Mouse (Mus musculus): ENCODE measurements around the gene Ms4a8a.
"Not testable (repeated sequence)": the region's sequence is repeated elsewhere in the genome, so short reads cannot be mapped to it uniquely, and the experiment has no call there.

Ms4a8a gene

DNA sequence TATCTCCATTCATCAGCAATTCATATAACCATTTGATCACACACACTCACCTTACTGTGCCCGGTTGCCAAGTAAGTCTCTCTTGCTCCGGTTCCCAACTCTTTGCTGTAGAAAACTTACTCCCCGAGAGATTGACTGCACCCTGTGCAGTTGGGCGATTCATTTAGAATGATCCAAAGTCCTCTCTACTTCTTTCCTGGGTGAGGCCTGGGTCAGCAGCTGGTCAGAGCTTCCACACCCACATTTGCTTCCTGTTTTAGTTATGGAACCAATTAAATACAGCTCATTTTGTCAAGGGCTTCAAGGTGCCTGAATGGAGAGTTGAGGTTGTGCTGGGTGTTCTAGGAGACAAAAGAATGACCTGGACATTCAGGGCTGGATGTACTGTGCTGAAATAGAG is at the start of gene Ms4a8a:
TSS of gene Ms4a8a (minus strand) at position 169 of the 400 bp plus-strand sequence.
- DNase-seq (ENCODE audit: low read depth, low spot score) = no peak

DNA sequence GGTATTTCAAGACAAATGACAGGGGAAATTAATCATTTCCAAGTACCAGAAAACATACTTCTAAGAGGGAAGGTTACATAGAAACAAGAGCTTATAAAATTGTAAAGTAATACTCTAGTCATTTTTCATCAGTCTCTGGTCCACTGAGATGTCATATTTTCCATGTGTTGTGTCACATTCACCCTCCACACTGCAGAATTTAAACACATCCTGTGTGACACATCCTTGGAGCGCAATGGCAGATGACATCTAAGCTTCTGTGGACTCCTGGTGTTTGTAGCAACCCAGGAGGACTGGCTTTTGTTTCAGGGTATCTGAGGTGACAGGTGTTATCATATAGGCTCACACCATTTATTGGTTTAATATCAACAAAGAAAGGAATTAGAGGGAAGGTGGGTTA is 48.8 kb upstream of the Ms4a8a start:
- DNase-seq (ENCODE audit: low read depth, low spot score) = no peak

DNA sequence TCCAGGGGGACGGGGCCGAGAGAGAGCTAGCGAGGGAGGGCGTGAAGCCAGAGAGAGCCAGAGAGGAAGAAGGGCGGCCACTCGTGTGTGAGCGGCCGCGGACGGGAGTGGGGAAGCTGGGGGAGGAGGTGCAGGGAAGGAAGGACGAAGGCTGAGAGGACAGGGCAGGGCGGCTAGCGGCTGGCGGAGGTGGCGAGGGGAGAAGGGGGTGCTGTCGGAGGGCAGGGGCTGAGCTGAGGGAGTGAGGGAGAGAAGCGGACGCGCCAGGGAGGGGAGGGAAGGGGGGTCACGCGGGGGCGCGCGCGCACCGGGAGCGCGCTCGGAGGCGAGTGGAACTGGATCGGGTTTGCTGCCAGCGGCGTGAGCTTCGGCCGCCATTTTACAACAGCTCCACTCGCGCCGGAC is 40.1 kb upstream of the Ms4a8a start:
- not testable (repeated sequence) for DNase-seq (ENCODE audit: low read depth, low spot score)

DNA sequence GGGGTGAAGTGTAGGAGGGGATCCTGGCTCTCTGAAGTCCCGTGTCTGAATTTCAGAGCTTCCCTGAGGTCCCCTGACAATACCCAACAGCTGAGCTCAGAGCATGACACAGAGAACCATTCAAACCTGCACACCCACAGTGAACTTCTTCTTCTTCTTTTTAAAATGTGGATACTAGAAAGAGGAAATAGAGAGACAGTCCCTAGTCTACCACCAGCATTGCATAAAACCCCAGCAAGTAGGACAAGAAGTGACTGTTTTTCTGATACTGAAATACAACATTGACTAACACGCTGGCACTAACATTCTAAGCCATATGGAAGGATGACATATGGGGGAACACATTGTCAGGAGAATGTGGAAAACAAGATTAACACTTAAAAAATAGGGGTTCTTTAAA is 38.4 kb upstream of the Ms4a8a start:
- no peak for DNase-seq (ENCODE audit: low read depth, low spot score)

DNA sequence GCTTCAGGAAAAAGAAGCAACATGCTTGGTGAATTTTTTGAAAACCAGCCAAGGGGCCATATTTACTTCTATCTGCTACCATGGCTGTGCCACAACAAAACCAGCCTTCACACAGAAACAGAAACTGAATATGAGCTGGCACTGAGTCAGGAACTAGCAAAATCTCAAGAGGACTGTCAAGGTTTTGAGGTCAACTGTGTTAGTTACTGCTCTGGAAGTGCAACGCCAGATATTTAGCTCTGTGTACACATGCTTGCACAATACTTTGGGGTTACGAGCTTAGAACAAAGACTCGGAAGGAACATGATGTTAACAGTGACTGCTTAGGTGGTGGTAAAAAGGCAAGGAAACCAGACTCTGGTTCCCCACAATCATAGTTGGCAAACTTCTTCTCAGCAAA is 26.8 kb upstream of the Ms4a8a start:
- no peak for DNase-seq (ENCODE audit: low read depth, low spot score)

DNA sequence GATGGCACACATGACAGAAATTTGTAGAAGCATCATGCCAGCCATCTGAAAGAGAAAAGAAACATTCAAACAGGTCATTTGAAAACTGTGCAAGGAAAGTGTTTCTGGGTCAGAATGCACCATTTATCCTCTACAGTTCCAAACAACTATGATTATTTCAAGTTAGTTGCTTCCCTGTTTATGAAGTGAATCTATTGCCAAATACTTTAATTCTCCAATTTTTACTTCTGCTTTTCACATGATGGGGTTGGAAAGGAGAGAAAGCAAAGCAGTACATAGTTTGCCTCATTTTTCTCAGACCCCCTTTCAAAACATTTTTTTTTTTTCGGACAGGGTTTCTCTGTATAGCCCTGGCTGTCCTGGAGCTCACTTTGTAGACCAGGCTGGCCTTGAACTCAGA is 21.0 kb upstream of the Ms4a8a start:
- DNase-seq (ENCODE audit: low read depth, low spot score) = no peak

DNA sequence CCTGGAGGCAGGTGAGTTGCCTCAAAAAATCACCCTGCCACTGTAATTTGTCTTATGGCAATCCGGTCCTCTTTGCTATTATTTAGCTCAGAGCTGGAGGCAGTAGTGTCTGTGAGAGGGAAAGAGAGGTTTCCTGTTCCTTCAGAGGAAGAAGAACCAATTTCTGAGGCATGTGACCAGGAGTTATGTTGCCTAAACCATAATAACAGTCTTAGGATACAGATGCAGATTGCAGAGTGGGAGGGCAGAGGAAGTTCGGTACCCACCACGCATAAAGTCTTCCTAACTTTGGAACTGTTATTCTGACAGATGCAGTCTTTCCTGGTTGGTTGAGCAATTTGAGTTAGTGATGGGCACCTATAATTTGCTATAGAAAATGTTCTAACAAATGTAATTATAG is 17.5 kb upstream of the Ms4a8a start:
- DNase-seq (ENCODE audit: low read depth, low spot score) = no peak

DNA sequence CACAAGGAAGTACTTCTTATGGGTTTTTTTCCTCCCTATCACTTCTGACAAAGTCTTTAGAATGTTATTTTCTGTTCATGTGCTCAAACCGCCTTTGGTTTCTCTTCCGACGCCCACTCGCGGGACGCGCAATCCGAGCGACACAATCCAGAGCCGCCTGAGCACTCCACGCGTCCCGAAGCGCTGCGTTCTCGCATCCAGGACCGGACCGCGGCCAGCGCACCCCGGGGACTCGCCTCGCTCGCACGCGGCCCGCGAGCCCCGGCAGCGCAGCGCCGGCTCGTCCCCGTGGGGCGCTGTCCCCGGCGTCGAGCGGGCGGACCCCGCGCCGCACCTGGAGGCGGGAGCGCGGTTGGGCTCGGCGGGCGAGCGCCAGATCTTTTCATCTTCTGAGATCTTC is 11.2 kb upstream of the Ms4a8a start:
- DNase-seq (ENCODE audit: low read depth, low spot score) = not testable (repeated sequence)

DNA sequence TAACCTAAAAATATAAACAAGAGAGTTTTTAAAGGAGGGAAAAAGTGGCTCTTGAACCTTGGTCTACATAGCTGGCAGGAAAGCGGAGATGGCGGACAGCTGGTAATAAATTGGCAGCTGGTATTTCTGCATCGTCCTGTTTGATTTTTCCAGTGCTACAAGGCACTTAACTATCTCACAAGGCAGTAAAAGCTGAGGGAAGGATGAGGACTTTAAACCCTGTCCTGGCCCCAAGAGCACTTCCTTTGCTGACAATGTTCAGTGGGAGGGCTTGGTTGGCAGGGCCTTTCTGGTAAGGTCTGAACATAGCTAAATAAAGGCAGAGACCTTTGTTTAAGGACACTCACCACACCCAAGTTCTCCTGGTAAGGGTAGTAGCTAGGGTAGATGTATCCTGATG is 10.5 kb downstream of the Ms4a8a start:
- no peak for DNase-seq (ENCODE audit: low read depth, low spot score)

DNA sequence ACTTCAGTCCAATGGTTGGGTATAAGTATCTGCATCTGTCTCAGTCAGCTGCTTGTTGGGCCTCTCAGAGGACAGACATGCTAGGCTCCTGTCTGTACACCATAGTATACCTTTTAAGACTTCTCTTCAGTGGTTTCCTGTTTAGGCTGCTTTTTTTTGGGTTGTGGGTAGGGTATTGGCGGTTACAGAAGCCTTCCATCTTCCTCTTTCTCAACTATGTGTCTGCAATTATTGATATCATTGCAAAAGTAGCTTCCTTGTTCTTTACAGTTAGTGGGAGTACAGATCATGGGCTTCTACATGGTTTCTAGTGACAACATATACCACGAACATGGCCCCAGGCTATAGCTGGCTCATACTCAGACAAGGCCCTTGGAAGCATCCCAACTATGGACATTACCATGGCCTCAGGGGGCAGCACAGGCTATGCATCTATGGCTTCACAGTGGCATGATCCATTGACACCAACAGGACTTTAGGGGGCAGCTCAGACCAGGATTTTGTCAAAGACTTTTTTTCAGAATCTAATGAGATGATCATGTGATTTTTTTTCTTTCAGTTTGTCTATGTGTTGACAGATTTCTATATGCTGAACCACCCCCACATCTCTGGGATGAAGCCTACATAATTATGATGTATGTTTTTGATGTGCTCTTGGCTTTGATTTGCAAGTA is 15.6 kb downstream of the Ms4a8a start:
- no peak for DNase-seq (ENCODE audit: low read depth, low spot score)

DNA sequence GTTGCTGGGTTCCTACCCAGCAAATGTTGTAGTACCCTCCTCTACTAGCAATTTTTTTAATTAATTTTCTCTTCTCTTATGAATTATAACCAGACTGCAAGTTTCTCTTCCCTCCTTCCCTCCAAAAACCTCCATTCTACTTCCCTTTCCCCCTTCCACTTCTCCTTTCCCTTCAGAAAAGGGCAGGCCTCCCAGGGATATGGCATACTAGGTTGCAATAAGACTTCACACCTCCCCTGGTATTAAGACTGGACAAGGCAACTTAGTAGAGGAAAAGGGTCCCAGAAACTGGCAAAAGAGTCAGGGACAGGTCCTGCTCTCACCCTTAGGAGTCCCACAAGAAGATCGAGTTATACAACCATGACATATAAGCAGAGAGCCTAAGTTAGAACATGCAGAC is 20.0 kb downstream of the Ms4a8a start:
- DNase-seq (ENCODE audit: low read depth, low spot score) = no peak

DNA sequence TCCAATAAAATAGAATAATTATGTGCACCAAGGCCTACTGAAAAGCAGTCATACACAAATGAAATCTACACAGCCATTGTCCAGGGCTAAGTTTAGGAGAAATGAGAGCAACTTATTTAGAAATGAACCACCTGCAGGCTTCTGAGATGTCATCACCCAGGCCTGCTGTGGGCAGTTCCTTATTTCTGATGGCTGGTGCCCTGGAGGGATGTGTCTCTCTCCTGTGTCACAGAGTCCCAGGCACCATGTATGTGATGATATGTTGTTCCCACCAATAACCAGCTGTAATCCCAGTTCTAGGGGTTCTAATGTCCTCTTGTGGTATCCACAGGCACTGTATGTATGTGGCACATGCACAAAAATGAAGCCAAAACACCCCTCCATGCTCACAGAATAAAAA is 20.9 kb downstream of the Ms4a8a start:
- no peak for DNase-seq (ENCODE audit: low read depth, low spot score)

DNA sequence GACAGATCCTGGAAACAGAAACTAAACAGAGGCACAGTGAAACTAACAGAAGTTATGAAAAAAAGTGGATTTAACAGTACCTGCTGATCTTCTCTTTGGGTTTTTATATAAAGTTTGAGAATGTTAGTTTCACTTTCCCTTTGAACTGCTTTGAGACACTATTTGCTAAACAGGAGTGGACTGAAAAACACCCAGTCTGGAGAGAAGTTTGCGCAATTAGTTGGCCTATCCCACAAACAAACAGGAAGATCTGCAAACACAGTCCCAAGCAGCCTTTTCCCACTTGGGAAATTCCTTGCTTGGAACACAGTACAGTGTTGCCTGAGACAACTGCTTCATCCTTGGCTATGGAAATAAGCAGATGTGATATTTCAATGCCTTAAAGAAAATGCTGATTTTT is 25.2 kb downstream of the Ms4a8a start:
- not testable (repeated sequence) for DNase-seq (ENCODE audit: low read depth, low spot score)

DNA sequence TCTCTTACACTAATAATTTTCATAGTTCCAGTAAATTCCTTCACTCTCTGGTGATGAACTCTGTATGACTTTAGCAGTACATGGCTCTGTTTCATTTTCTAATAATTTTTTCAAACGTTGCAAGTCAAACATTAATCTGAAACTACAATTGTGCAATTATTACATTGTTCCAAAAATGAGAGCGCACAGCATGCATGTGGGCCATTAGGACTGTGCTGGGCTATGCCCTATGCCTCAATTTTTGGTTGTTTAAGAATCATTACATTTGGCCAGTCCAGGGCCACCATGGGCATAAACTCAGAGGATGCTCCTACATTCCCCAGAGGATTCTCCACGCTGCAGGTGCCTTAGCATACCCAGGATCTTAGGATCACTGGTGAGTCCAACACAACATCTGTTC is 27.6 kb downstream of the Ms4a8a start:
- no peak for DNase-seq (ENCODE audit: low read depth, low spot score)

DNA sequence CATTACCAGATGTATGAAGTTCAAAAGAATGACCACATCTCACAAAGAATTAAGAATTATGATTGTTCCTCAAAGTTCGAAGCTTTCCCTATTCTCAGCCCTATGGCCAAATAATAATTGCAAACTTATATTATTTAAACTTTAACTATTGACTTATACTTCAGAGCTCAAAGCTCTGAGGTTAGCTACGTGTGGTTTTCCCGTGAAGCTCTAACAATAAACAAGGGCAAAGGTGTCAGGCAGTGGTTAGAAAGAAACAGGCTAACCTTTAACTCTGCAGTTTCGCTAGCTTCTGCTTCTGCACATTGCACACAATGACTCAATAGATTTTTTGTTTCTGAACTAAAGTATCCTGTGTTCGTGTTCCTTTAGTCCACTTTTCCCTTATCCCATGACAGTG is 28.0 kb downstream of the Ms4a8a start:
- no peak for DNase-seq (ENCODE audit: low read depth, low spot score)

DNA sequence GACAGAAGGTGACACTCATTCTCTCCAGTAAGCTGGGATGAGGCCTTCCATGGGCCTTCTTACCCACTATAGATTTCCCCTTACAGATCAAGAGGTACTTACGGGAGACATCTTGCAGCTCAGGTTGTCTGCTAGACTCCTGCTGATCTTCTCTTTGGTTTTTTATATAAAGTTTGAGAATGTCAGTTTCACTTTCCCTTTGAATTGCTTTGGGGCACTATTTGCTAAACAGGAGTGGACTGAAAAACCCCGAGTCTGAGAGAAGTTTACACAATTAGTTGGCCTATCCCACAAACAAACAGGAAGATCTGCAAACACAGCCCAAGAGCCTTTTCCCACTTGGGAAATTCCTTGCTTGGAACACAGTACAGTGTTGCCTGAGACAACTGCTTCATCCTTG is 30.6 kb downstream of the Ms4a8a start:
- no peak for DNase-seq (ENCODE audit: low read depth, low spot score)

DNA sequence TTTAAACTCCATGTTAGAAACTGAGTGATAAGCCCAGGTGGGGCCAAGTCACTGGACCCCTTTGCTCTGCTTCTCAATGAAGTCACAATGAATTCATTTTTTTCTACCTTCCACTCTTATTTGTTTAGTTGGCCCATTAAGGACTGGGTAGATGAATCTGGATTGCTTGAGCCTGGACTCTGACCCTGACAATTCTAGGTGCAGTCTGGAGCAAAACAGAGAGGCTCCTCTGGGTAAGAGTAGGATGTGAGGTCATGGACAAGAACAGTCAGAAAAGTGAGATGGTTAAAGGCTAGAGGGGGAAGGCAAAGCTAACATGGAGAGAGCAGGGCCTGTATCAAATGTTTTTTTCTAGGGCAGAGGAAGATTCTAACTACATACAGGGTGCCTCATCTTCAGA is 31.5 kb downstream of the Ms4a8a start:
- DNase-seq (ENCODE audit: low read depth, low spot score) = no peak

DNA sequence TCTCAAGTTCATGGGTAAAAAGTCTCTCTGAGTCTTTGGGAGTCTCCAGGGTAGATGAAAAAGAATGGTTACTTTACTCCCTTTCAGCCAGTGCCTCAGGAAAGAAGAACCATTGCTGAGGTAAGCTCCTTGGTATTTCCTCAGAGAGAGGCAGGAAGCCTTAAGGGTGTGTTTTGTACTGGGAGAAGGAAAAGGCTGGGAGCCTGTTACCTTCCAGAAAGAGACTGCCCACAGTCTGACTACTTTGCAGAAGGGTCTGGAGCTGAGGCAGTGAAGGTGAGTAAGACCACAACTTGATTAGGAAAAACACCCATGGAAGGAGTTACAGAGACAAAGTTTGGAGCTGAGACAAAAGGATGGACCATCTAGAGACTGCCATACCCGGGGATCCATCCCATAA is 32.4 kb downstream of the Ms4a8a start:
- DNase-seq (ENCODE audit: low read depth, low spot score) = no peak

DNA sequence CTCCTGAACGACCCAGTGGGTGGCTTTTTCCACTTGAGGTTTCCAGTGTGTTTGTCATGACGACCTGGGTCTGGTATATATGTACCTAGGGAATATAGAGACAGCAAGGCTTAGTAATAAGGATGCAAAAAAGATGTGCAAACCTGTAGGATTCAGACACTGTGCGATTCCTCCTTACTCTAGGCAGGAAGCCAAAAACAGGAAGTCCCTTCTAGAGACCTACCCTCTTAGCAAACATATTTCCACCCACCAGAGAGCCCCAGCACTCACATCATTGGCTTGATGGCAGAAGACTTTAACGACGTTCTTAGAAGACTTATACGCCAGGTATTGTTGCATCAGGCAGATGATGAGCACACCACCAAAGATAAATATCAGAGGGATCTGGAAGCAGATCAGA is 32.9 kb downstream of the Ms4a8a start:
- DNase-seq (ENCODE audit: low read depth, low spot score) = no peak

DNA sequence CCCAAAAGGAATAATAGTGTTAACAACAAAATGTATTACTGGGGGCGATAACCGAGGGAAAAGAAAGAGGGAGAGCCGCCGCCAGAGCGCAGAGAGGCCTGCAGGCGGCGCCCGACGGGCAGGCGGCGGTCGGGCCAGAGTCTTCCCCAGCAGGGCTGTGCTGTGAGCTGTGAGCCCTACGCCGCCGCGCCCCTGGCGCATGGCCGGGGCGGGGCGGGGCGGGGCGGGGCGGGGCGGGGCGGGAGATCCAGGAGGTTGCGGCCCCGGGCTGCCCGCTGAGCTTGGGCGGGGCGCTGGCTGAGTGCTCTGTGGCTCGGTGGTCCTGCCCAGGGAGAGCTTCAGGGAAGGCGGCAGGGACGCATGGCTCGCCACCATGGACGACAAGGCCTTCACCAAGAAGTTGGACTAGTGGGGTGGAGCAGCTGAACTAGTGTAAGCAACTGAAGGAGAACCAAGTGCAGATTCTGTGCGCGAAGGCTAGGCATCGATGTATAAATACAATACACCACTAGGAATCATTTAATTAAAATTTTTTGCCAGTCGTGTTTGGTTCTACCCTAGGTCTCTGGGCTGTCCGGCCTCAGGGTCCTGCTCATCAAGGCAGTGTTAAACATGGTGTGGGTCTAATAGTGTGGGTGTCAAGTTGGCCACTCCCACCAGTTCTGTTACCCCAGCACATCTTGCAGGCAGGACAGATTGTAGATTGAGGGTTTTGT is 35.7 kb downstream of the Ms4a8a start:
- no peak for DNase-seq (ENCODE audit: low read depth, low spot score)

DNA sequence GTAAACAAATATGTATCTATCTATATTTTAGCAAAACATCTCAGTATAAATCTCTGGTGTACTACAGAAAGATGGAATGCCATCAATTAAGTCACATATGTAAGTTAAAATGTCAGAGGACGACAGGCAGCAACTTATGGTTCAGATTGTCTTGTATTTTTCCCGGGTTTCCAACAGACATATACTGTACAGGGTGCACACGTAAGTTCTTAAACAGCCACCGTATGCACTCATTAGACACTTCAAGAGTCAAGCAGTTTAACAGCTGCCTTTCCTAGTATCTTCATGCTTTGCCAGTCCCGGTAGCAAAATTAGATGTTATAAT is 36.3 kb downstream of the Ms4a8a start:
- no peak for DNase-seq (ENCODE audit: low read depth, low spot score)

DNA sequence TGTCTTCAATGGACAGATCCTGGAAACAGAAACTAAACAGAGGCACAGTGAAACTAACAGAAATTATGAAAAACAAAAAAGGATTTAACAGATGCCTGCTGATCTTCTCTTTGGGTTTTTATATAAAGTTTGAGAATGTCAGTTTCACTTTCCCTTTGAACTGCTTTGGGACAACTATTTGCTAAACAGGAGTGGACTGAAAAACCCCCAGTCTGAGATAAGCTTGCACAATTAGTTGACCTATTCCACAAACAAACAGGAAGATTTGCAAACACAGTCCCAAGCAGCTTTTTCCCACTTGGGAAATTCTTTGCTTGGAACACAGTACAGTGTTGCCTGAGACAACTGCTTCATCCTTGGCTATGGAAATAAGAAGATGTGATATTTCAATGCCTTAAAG is 43.3 kb downstream of the Ms4a8a start:
- no peak for DNase-seq (ENCODE audit: low read depth, low spot score)

DNA sequence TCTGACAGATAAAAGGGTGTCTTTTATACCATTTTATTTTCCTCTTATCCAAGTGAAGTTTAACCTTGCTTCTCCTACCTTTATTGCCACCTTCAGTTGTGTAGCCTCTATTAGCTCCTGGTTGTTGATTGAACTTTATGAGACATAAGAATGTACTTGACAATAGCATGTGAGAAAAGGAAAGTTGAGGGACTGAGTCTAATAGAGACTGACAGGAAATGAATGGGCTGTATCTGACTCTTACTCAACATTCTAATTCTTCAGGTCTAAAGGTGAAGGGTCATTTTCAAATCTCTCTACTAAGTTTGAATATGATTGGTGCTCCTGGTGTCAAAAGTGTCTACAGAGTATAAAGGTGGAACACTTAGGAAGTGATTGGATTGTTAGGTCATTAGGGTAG is 58.5 kb downstream of the Ms4a8a start:
- no peak for DNase-seq (ENCODE audit: low read depth, low spot score)

DNA sequence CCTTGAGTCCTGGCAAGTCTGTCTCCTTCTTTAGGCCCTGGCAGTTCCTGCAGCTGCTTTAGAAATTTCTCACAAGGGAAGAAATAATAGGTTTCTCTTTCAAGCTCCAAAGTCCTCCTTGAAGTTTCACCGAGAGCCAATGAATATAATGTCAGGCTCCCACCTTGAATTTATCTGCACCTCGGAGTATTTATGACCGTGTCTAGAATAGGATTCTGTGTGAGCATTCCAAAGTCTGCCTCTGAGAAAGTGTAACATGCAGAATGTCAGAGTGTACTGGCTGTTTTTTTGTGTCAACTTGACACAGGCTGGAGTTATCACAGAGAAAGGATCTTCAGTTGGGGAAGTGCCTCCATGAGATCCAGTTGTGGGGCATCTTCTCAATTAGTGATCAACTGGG is 63.0 kb downstream of the Ms4a8a start, which contains the start of gene Ms4a18:
TSS of gene Ms4a18 (minus strand) at position 141 of the 400 bp plus-strand sequence.
- no peak for DNase-seq (ENCODE audit: low read depth, low spot score)
